ENCODE assay signal across 34 mouse cellular contexts in the genomic region with DNA sequence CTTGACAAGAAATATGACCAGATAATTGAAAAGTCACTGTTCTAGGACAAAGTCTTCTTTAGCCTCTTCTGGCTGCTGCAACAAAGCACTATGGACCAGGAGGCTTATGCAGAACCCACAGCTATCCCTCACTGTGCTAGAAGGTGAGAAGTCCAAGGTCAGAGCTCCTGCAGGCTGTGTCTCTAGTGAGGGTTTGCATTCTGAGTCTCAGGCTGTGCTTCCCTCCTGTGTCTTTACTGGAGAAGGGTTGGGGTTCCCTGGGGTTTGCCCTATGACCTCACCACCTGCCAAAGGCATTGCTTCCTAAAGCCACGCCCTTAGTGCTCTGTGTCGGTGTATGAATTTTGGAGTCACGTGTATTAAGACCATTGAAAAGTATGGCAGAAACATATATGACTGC. TPM values are rescaled to one million over a fixed set of nuclear protein-coding genes. Genes with fewer than 3 reads are reported as not detected.
"Had no signal": no experiment of that assay in that cellular context is flagged by ENCODE, and none has a peak within 500 bp of the region (broad histone marks: within the 10 kb centered on the region; RNA-seq: fewer than 3 reads in every experiment).

No protein-coding gene starts in this region.

- H3K4me1 ChIP-seq: heart, embryonic 13.5 days; heart, embryonic 15.5 days; hindbrain, embryonic 12.5 days; intestine, embryonic 15.5 days; limb, embryonic 13.5 days; limb, embryonic 15.5 days; liver, embryonic 12.5 days had no signal

- H3K9ac ChIP-seq: heart, embryonic 13.5 days; heart, embryonic 15.5 days; hindbrain, embryonic 12.5 days; hindbrain, embryonic 14.5 days; intestine, embryonic 15.5 days; limb, embryonic 13.5 days; limb, embryonic 15.5 days; liver, embryonic 12.5 days; liver, embryonic 14.5 days had no signal

- DNase-seq: gastrocnemius, adult 2 months; gastrocnemius, postnatal 10 days; gastrocnemius, postnatal 25 days; heart, postnatal 14 days; heart, postnatal 4 days; kidney, adult 18-20 months; kidney, adult 8-10 months; kidney, postnatal 10 days; kidney, postnatal 25 days; kidney, postnatal 4 days; left cerebral cortex, postnatal 4 days had no signal

- H3K4me3 ChIP-seq: gastrocnemius, adult 2 months; heart, embryonic 13.5 days; heart, embryonic 15.5 days; hindbrain, embryonic 10.5 days; hindbrain, embryonic 12.5 days; intestine, embryonic 15.5 days; layer of hippocampus, adult 2 months; left cerebral cortex, adult 2 months; limb, embryonic 13.5 days; limb, embryonic 15.5 days; liver, embryonic 12.5 days had no signal

- H3K27me3 ChIP-seq: heart, embryonic 13.5 days; heart, embryonic 15.5 days; hindbrain, embryonic 12.5 days; intestine, embryonic 15.5 days; limb, embryonic 13.5 days; limb, embryonic 15.5 days had no signal

- H3K36me3 ChIP-seq: heart, embryonic 13.5 days; heart, embryonic 15.5 days; hindbrain, embryonic 10.5 days; hindbrain, embryonic 12.5 days; intestine, embryonic 15.5 days; limb, embryonic 13.5 days; limb, embryonic 15.5 days; liver, embryonic 12.5 days had no signal

- H3K27ac ChIP-seq: gastrocnemius, adult 2 months; heart, embryonic 13.5 days; heart, embryonic 15.5 days; hindbrain, embryonic 10.5 days; hindbrain, embryonic 12.5 days; hindbrain, embryonic 14.5 days; intestine, embryonic 15.5 days; layer of hippocampus, adult 2 months; left cerebral cortex, adult 2 months; limb, embryonic 13.5 days; limb, embryonic 15.5 days; liver, embryonic 12.5 days; liver, embryonic 14.5 days had no signal

RNA-seq across cellular contexts. Expression of a gene that starts 3.4 kb away (rescaled TPM):
- total RNA-seq: gastrocnemius, postnatal 10 days; gastrocnemius, postnatal 4 days; granulocyte monocyte progenitor cell, adult 5-6 weeks; heart, postnatal 14 days; heart, postnatal 4 days; layer of hippocampus, adult 2 months; left cerebral cortex, adult 2 months; left cerebral cortex, postnatal 14 days; left cerebral cortex, postnatal 4 days; liver, adult 2 months had no signal
- polyA plus RNA-seq: frontal cortex, adult 2 months; heart, embryonic 13.5 days; heart, postnatal 0 days; hindbrain, embryonic 10.5 days; hindbrain, embryonic 12.5 days; hindbrain, embryonic 14.5 days; hindbrain, embryonic 16.5 days; kidney, embryonic 14.5 days; kidney, embryonic 16.5 days; limb, embryonic 11.5 days; limb, embryonic 13.5 days; limb, embryonic 15.5 days; liver, adult 2 months; liver, embryonic 12.5 days; liver, embryonic 14.5 days had no signal

RNA-seq across cellular contexts. Expression of a gene that starts 30.8 kb away (rescaled TPM):
- total RNA-seq: gastrocnemius, adult 2 months; gastrocnemius, postnatal 10 days; gastrocnemius, postnatal 25 days; gastrocnemius, postnatal 4 days; granulocyte monocyte progenitor cell, adult 5-6 weeks; heart, adult 8-10 months; heart, postnatal 14 days; heart, postnatal 4 days; liver, adult 2 months had no signal
- polyA plus RNA-seq: heart, postnatal 0 days; liver, adult 2 months; liver, embryonic 12.5 days; liver, embryonic 14.5 days had no signal
